Mouse (Mus musculus) forebrain, embryonic 15.5 days (tissue): ENCODE measurements at regions not wholly inside any gene's neighbourhood (a gene's known extent, or its start where the extent isn't known, plus 50 kb on each side); places are given as distances from the start of the nearest gene placed in this dataset.

Experiments
- ATAC-seq: fragments of 200-750 bp; cut with Nextera tagmentation; replicated peaks from 2 replicates; pipeline ENCODE4 v1.8.0; 2017; ENCODE audit warnings: mild to moderate bottlenecking, moderate TSS enrichment, moderate library complexity
- H3K27ac ChIP-seq: fragments of 300-500 bp; sonication (generic); replicated peaks from 2 replicates; pipeline ENCODE4 v1.5.1; 2015; ENCODE audit warnings: mild to moderate bottlenecking, inconsistent platforms
- H3K27me3 ChIP-seq: fragments of 300-500 bp; sonication (generic); 2 replicates; pipeline ENCODE4 v1.6.1; 2015; ENCODE audit warnings: inconsistent platforms
- H3K36me3 ChIP-seq: fragments of 300-500 bp; sonication (generic); 2 replicates; pipeline ENCODE4 v1.6.1; 2015; ENCODE audit warnings: mild to moderate bottlenecking, inconsistent platforms
- H3K4me1 ChIP-seq: fragments of 300-500 bp; sonication (generic); 2 replicates; pipeline ENCODE4 v1.6.1; 2015; ENCODE audit warnings: inconsistent platforms
- H3K4me2 ChIP-seq: fragments of 300-500 bp; sonication (generic); replicated peaks from 2 replicates; pipeline ENCODE4 v1.6.1; 2015; ENCODE audit warnings: mild to moderate bottlenecking, inconsistent platforms
- H3K4me3 ChIP-seq: fragments of 300-500 bp; sonication (generic); 2 replicates; pipeline ENCODE4 v1.5.1; 2015; ENCODE audit warnings: mild to moderate bottlenecking, inconsistent platforms
- H3K9ac ChIP-seq: fragments of 300-500 bp; sonication (generic); replicated peaks from 2 replicates; pipeline ENCODE4 v1.6.1; 2015; ENCODE audit warnings: mild to moderate bottlenecking, inconsistent platforms
- H3K9me3 ChIP-seq: fragments of 300-500 bp; sonication (generic); 2 replicates; pipeline ENCODE4 v1.6.1; 2016; ENCODE audit warnings: inconsistent platforms
- WGBS: fragments of 180-500 bp; shearing (Covaris S2); methylation state at CpG from one replicate; pipeline ENCODE4 v1.1.7; 2015; ENCODE audit warnings: mixed read lengths; 5-methylcytosine and 5-hydroxymethylcytosine counted together

DNA sequence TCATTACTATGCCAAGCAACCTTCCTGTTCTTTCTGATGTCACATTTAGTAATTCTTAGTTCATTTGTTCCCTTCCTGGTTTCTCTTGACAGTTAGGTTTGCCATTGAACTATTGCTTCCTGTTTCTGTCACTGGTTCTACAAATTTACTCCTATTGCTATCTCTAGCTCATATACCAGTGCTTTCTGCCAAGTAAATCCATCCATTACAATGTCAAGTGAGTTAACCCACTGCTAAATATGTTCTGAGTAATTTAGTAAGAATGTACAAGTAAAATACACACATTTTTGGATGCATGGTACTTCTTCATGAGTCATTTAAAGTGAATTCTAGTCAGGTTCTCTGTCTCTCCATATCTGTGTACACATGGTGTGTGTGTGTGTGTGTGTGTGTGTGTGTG, 489.5 kb downstream of the Nr2f2 start:
- H3K36me3 ChIP-seq = no peaks in the 10 kb centered on the region
- no peaks in the 10 kb centered on the region for H3K4me1 ChIP-seq
- ATAC-seq = no peak
- no peak overlapping the region for H3K9ac ChIP-seq
- H3K27me3 ChIP-seq = no peaks in the 10 kb centered on the region
- H3K4me2 ChIP-seq = no peak overlapping the region
- peaks cover 9% of the 10 kb centered on the region; the same call in 1 of the 2 replicates for H3K9me3 ChIP-seq
- no peak overlapping the region for H3K4me3 ChIP-seq
- no peak overlapping the region for H3K27ac ChIP-seq

DNA sequence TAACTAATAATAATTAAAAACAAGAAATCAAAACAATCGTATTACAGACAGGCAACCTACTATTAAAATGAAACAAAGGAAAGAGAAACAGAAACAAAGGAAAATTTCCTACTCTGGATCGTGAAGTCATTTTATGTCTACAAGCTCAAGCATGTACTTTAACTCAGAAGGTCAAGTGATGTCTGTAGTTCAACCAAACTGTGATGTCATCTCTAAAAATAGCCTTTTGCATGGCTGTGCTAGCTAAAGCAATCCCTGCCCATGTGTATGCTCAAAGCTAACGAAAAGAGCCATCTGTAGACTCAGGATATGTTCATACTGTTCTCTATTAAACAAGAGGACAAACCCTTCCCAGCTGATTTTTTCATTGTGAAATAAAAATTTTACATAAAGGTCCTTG, 500.7 kb downstream of the Nr2f2 start:
- Histone ChIP-seq H3K27ac (no peak overlapping the region), H3K4me3 (no peak overlapping the region), H3K9me3 (no peaks in the 10 kb centered on the region), H3K4me2 (no peak overlapping the region), H3K36me3 (no peaks in the 10 kb centered on the region), H3K9ac (no peak overlapping the region), H3K27me3 (no peaks in the 10 kb centered on the region), H3K4me1 (no peaks in the 10 kb centered on the region)
- no peak for ATAC-seq
- 89% methylated on average over 3 of the region's 3 CpGs for WGBS

DNA sequence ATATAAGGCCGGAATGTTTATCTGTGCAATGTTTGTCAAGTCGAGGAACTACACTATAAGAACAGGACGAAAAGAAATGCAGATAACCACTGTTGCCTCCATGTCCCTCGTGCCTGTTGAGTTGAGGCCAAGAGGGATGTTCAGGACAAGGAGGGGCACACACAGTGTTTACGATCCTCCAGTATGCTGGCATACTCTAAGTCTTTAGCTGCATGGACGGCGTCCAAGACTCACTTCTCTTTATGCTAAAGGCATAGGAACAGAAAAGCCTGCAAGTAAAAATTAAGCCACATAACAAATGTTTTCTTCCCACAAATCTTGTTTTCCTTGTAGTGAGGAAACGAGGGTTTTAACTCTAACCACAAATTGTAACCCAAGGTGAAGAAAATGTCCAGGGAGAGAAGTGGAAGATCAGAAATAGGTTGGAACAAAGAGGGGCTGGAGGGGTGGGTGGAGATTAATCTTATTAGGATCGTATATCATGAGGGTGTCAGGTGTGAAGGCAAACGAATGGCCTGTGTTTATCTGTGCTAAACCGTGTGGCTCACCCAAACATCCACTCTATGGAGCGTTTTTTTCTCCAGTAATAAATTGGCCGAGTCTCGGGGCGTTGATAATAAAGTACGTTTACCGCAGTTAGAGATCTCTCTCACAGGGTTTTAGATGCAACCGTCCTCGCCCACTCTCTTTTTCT, 521.8 kb downstream of the Nr2f2 start:
- H3K4me1 ChIP-seq = no peaks in the 10 kb centered on the region
- no peak overlapping the region for H3K27ac ChIP-seq
- no peaks in the 10 kb centered on the region for H3K9me3 ChIP-seq
- no peak overlapping the region for H3K4me2 ChIP-seq
- no peaks in the 10 kb centered on the region for H3K27me3 ChIP-seq
- H3K9ac ChIP-seq = no peak overlapping the region
- H3K4me3 ChIP-seq = no peak overlapping the region
- no peaks in the 10 kb centered on the region for H3K36me3 ChIP-seq
- 61% methylated on average over 19 of the region's 19 CpGs for WGBS
- no peak for ATAC-seq

DNA sequence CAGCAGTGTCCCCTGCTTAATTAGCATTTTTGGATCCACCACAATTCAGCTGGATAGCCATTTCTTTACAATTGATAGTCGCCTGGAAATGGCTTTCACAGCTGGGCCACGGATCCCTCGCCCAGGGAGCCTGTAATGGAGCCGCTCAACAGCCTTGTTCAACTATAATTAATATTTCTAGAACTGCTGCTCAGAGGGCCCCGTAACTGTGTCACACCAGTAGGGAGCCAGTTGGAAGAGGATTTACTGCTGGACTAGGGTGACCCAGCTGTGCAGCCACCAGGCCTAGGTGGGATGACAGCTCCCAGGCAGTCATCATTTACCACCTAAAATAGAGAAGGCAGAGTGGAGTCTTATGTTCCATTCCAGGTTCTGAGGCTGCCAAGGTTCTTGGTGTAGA, 529.2 kb downstream of the Nr2f2 start:
- H3K27ac ChIP-seq = no peak overlapping the region
- ATAC-seq = no peak
- H3K36me3 ChIP-seq = no peaks in the 10 kb centered on the region
- H3K4me3 ChIP-seq = no peak overlapping the region
- 74% methylated on average over 5 of the region's 5 CpGs for WGBS
- H3K27me3 ChIP-seq = no peaks in the 10 kb centered on the region
- no peak overlapping the region for H3K9ac ChIP-seq
- H3K4me2 ChIP-seq = no peak overlapping the region
- no peaks in the 10 kb centered on the region for H3K9me3 ChIP-seq
- no peaks in the 10 kb centered on the region for H3K4me1 ChIP-seq

DNA sequence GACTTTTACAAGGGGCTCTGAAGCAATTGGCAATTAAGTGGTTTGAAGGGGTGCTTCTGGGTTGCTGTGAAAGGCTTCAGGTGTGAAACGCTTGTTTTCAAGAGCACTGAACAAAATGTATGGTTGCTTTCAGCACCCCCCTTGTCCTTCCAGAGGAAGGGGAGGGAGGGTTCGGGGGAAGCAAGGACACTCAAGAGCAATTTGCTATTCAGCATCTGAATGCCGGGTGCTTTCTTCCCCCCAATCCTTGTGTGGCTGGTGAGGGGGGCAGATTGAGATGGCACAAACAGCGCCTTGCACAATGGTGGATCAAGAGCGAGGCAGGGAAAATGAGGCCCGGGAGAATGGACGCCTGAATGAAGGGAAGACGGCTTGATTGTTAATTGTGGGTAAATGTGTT, 539.3 kb downstream of the Nr2f2 start:
- Histone ChIP-seq H3K4me2 (peak overlapping the region; percentile 14; the same call in 1 of the 2 replicates), H3K4me1 (no peaks in the 10 kb centered on the region; the same call in 1 of the 2 replicates), H3K9ac (no peak overlapping the region), H3K27me3 (no peaks in the 10 kb centered on the region), H3K4me3 (no peak overlapping the region), H3K27ac (no peak overlapping the region), H3K9me3 (no peaks in the 10 kb centered on the region), H3K36me3 (no peaks in the 10 kb centered on the region)
- 7% methylated on average over 8 of the region's 8 CpGs for WGBS
- ATAC-seq = no peak

DNA sequence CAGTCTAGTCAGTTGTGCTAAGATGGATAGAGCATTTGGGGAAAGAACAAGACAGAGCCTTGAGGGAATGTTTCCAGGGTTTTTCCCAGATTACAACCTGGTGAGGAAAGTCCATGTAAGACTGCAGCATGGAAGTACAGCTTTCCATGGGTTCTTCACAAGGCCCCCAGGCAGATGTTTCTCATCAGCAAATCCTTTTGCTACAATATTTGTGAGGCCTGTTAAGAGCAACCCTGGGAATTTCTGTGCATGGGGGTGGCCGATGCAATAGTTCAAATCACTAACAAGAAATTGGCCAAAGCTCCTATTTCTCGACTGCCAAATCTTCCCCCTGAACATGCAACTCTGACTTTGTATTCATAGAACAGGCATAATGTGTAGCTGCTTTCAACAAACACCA, 546.0 kb downstream of the Nr2f2 start:
- no peak overlapping the region for H3K4me2 ChIP-seq
- no peaks in the 10 kb centered on the region for H3K27me3 ChIP-seq
- no peaks in the 10 kb centered on the region for H3K4me1 ChIP-seq
- no peaks in the 10 kb centered on the region for H3K9me3 ChIP-seq
- no peaks in the 10 kb centered on the region for H3K36me3 ChIP-seq
- no peak overlapping the region for H3K4me3 ChIP-seq
- H3K27ac ChIP-seq = no peak overlapping the region
- no peak overlapping the region for H3K9ac ChIP-seq
- ATAC-seq = no peak
- WGBS = 73% methylated on average over 2 of the region's 2 CpGs

DNA sequence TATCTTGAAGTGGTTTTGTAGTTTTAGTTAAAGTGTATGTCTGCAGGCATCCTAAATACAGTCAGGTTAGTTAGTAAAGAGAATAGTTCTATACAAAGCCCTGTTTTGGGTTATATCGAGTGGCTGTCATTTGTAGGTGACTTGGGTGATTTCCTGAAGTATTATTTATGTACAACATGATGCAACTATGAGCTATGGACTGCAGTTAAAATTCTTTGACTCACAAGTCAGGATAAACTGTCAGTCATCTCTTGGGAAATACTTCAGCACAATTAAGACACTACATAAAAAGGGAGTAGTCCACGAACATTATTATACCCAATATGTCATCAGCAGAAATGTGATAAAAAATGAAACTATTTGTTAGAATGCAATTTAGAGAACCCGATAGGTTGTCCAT, 554.2 kb downstream of the Nr2f2 start:
- H3K4me2 ChIP-seq = no peak overlapping the region
- no peak overlapping the region for H3K4me3 ChIP-seq
- H3K9me3 ChIP-seq = no peaks in the 10 kb centered on the region
- ATAC-seq = no peak
- 67% methylated on average over 3 of the region's 3 CpGs for WGBS
- 0 out of 2 replicates have a peak, but pooled peaks cover 3% of the 10 kb centered on the region for H3K4me1 ChIP-seq
- H3K27me3 ChIP-seq = peaks cover 5% of the 10 kb centered on the region; the same call in 1 of the 2 replicates
- no peak overlapping the region for H3K9ac ChIP-seq
- H3K27ac ChIP-seq = no peak overlapping the region
- H3K36me3 ChIP-seq = no peaks in the 10 kb centered on the region

DNA sequence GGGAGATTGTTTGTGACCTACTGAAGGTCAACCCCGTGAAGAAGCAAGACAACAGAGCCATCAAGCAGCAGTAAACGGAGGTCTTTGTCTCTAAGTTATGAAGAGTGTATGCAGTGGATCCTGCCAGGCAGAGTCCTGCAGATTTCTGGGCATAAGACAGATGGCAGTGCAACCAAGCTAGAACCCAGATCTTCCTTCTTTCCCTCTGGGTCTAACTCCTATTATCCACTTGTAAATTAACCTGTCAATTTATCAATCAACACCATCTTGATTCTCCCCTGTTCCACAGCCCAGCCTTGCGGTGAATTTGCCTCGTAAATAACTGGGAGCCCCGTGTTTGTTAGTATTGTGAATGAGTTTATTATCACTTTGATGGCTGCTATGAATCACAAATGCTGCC, 555.7 kb downstream of the Nr2f2 start:
- peak; percentile 86 for ATAC-seq
- no peak overlapping the region for H3K9ac ChIP-seq
- no peak overlapping the region for H3K4me2 ChIP-seq
- H3K36me3 ChIP-seq = no peaks in the 10 kb centered on the region
- H3K4me3 ChIP-seq = no peak overlapping the region
- no peaks in the 10 kb centered on the region for H3K9me3 ChIP-seq
- peak overlapping the region; percentile 26; the same call in 1 of the 2 replicates for H3K27ac ChIP-seq
- H3K27me3 ChIP-seq = peaks cover 5% of the 10 kb centered on the region; the same call in 1 of the 2 replicates
- WGBS = 15% methylated on average over 5 of the region's 5 CpGs
- 0 out of 2 replicates have a peak, but pooled peaks cover 3% of the 10 kb centered on the region for H3K4me1 ChIP-seq

DNA sequence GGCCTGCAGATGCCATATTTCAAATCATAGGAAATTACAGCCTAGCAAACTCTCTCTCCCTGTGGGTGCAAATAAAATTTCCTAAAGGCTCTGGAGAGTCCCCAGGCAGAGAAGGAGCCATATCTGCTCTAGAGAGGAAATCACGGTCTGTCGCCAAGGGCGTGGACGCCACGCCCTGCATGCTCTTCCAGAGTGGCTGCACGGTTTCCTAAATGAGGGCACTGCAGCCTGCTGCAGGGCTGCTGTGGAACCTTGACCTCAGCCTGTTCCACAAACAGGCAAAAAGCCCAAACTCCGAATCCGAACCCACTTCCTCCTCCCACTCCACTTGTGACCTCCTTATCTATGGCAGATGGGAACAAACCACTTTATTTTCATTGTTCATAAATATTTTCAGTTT, 559.3 kb downstream of the Nr2f2 start:
- H3K4me1 ChIP-seq = 0 out of 2 replicates have a peak, but pooled peaks cover 3% of the 10 kb centered on the region
- no peak overlapping the region for H3K9ac ChIP-seq
- H3K4me2 ChIP-seq = no peak overlapping the region
- no peaks in the 10 kb centered on the region for H3K9me3 ChIP-seq
- no peaks in the 10 kb centered on the region for H3K36me3 ChIP-seq
- no peak overlapping the region for H3K27ac ChIP-seq
- H3K4me3 ChIP-seq = no peak overlapping the region
- no peaks in the 10 kb centered on the region for H3K27me3 ChIP-seq
- 66% methylated on average over 8 of the region's 8 CpGs for WGBS
- ATAC-seq = no peak

DNA sequence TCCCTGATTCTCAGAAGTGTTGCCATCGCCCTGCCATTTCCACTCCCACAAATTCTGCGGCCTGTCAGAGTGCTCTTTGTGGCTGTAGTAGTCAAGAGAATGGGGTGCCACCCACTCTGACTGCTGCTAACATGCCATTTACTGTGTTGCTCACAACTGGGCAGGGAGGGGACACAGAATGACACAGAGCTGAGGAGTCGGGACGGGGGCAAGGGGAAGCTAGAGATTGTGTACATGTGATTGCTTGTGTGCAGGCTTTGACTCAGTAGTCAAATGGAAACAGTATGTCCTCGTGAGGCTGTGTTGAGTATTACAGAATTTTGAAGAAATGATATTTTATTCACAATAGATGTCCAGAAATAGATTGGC, 595.6 kb downstream of the Nr2f2 start:
- Histone ChIP-seq H3K9ac (no peak overlapping the region), H3K27ac (no peak overlapping the region), H3K36me3 (no peaks in the 10 kb centered on the region), H3K4me2 (no peak overlapping the region), H3K9me3 (no peaks in the 10 kb centered on the region), H3K4me1 (no peaks in the 10 kb centered on the region), H3K4me3 (no peak overlapping the region), H3K27me3 (no peaks in the 10 kb centered on the region)
- ATAC-seq = no peak
- WGBS = 81% methylated on average over 5 of the region's 5 CpGs

DNA sequence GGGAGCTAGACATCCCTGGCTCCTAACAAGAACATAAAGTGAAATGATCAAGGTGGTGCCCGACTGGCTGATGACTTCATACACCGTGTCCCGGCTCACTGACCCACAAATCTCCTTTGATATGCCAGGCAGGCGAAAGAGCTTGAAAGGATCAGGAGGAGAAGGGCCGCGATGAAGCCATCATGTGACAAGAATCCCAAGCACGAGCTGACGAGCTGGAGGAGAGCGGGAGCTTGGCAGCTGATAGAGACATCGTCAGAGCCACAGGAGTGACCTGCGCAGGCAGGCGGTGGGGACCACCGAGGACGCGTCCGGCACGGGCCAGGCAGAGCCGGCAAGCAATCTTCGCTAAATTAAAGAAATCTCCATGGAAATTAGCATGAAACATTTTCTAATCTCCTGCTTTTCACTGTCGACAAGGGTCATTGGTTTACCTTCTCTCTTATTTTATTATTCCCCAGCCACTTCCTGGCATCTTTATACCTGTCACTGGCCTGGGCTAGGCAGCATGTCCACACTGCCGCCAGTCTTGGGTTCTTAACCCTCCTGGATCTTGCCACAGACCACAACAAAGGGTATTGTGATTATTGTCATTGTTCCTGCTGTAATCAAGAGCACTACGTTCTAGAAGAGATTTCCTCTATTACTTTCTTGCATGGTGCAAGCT, 596.1 kb downstream of the Nr2f2 start:
- H3K9ac ChIP-seq = no peak overlapping the region
- H3K4me2 ChIP-seq = no peak overlapping the region
- ATAC-seq = no peak
- no peak overlapping the region for H3K27ac ChIP-seq
- no peaks in the 10 kb centered on the region for H3K9me3 ChIP-seq
- no peaks in the 10 kb centered on the region for H3K4me1 ChIP-seq
- H3K27me3 ChIP-seq = no peaks in the 10 kb centered on the region
- no peak overlapping the region for H3K4me3 ChIP-seq
- WGBS = 47% methylated on average over 22 of the region's 22 CpGs
- no peaks in the 10 kb centered on the region for H3K36me3 ChIP-seq

DNA sequence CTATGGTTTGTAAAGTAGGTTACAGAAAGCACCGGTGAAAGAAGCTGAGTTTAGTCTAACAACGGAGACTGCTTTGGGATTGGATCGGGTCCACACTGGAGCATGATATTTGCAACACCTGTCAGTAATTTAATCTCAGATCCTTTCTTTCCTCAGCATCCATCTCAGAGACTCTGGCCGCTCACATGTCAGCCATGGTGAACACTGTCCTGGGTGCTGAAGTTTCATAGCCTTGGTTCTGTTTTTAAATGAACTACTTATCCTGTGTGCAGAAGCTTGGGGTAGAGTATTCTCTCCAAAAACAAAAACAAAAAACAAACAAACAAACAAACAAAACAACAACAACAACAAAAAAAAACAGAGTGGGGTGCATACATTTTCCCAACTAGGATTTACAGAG, 600.1 kb downstream of the Nr2f2 start:
- H3K36me3 ChIP-seq = no peaks in the 10 kb centered on the region
- H3K27ac ChIP-seq = no peak overlapping the region
- 74% methylated on average over 4 of the region's 4 CpGs for WGBS
- no peaks in the 10 kb centered on the region for H3K4me1 ChIP-seq
- H3K4me2 ChIP-seq = no peak overlapping the region
- H3K9ac ChIP-seq = no peak overlapping the region
- H3K27me3 ChIP-seq = no peaks in the 10 kb centered on the region
- H3K4me3 ChIP-seq = no peak overlapping the region
- no peaks in the 10 kb centered on the region for H3K9me3 ChIP-seq
- no peak for ATAC-seq

DNA sequence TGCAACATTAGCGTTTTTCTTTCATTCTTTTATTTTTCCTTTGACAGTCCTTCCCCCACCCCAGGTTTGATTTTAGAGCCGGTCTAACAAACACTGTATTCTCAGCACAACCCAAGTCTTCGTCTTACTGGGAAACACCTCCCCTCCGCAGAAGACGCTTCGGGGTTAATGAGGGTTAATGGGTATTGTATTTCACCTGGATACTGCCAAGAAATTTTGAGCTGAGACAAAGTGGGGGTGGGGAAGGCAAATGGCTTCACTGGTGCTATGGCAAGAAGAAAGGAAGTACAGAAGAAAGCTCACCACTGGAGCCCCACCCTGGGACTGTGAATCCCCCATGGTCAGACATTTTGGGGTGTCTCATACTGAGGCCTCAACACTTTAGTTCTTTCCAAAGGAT, 626.0 kb downstream of the Nr2f2 start:
- Histone ChIP-seq H3K36me3 (no peaks in the 10 kb centered on the region), H3K27me3 (no peaks in the 10 kb centered on the region), H3K27ac (no peak overlapping the region), H3K9me3 (no peaks in the 10 kb centered on the region), H3K4me3 (no peak overlapping the region), H3K4me1 (no peaks in the 10 kb centered on the region), H3K4me2 (no peak overlapping the region), H3K9ac (no peak overlapping the region)
- 61% methylated on average over 6 of the region's 6 CpGs for WGBS
- ATAC-seq = no peak
